Mouse (Mus musculus): ENCODE measurements around the gene Olfr869. TPM values are rescaled to one million over a fixed set of nuclear protein-coding genes. Genes with fewer than 3 reads are reported as not detected.

The Olfr869 gene
- polyA plus RNA-seq (2012; rRNA removed; ENCODE audit: low replicate concordance) = not detected in 2 replicates

GRCm38 (mm10) chr9:20128709-20129108 is at the start of gene Olfr869:
Olfr869 (plus strand) TSS chr9:20129009.

GRCm38 (mm10) chr9:20098326-20098725 is 30.5 kb upstream of the Olfr869 start, which contains the start of gene Olfr868:
Olfr868 (plus strand) TSS chr9:20098626.

DNA sequence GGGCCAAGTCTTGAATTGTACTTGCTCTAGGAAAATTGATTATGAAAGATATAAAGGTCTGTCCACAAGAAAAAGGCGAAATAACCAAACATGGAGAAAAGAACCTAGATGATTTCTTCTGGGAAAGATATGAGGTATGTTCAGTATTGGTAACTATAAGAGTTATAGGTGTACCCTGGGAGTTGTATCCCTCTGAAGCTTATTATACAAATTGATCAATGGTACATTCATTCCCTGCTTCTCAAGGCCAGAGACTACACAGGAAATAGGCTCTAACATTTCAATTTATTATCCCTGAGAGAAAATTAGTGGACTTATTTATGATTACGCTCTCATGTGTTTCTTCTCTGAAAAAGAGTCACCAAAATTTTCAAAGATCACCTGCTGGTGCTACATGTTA is 45.1 kb downstream of the Olfr869 start, which contains the start of gene Olfr870:
Gene Olfr870, minus strand, starts transcription at position 101 of the 400 bp plus-strand sequence.

Other genes with a start within 250 kb of the Olfr869 start
- gene Olfr862, start 241.0 kb upstream of the Olfr869 start, polyA plus RNA-seq (2012; rRNA removed; ENCODE audit: low replicate concordance) = not detected in 2 replicates
- gene Olfr77, start 212.1 kb upstream of the Olfr869 start, polyA plus RNA-seq (2012; rRNA removed; ENCODE audit: low replicate concordance) = not detected in 2 replicates
- gene Olfr866, start 101.0 kb upstream of the Olfr869 start, polyA plus RNA-seq (2012; rRNA removed; ENCODE audit: low replicate concordance) = not detected in 2 replicates
- not detected in 2 replicates for gene Olfr867, start 71.4 kb upstream of the Olfr869 start, polyA plus RNA-seq (2012; rRNA removed; ENCODE audit: low replicate concordance)
- gene Olfr868, start 30.4 kb upstream of the Olfr869 start, polyA plus RNA-seq (2012; rRNA removed; ENCODE audit: low replicate concordance) = not detected in 2 replicates
- gene Olfr870, start 45.0 kb downstream of the Olfr869 start, polyA plus RNA-seq (2012; rRNA removed; ENCODE audit: low replicate concordance) = not detected in 2 replicates
- not detected in 2 replicates for gene Olfr871, start 83.2 kb downstream of the Olfr869 start, polyA plus RNA-seq (2012; rRNA removed; ENCODE audit: low replicate concordance)
- not detected in 2 replicates for gene Olfr872, start 108.1 kb downstream of the Olfr869 start, polyA plus RNA-seq (2012; rRNA removed; ENCODE audit: low replicate concordance)
- gene Olfr39, start 153.3 kb downstream of the Olfr869 start, polyA plus RNA-seq (2012; rRNA removed; ENCODE audit: low replicate concordance) = not detected in 2 replicates
- not detected in 2 replicates for gene Olfr873, start 169.5 kb downstream of the Olfr869 start, polyA plus RNA-seq (2012; rRNA removed; ENCODE audit: low replicate concordance)
- gene Olfr18, start 207.1 kb downstream of the Olfr869 start, polyA plus RNA-seq (2012; rRNA removed; ENCODE audit: low replicate concordance) = 0.12 TPM in 1 of 2 replicates, not detected in the other

Measured in subcutaneous adipose tissue, adult 2 months (tissue).